Mouse (Mus musculus) bone marrow, adult 2 months (tissue): ENCODE results near the gene Gps1. TPM values are rescaled to one million over a fixed set of nuclear protein-coding genes. Genes with fewer than 3 reads are reported as not detected.
"Not testable (repeated sequence)": the region's sequence is repeated elsewhere in the genome, so short reads cannot be mapped to it uniquely, and the experiment has no call there.

ENCODE experiments used
- H3K27ac ChIP-seq: fragments of 200-500 bp; 2 replicates; pipeline ENCODE4 v1.5.1; 2012; ENCODE audit warnings: low read depth, mild to moderate bottlenecking, control low read depth, inconsistent platforms, low read length; ENCODE audit not compliant: control insufficient read depth, poor library complexity, insufficient read depth
- H3K4me1 ChIP-seq: fragments of 200-500 bp; 2 replicates; pipeline ENCODE4 v1.6.1; 2011; ENCODE audit warnings: low read length; ENCODE audit not compliant: control insufficient read depth, insufficient read depth
- H3K4me3 ChIP-seq: fragments of 200-500 bp; replicated peaks from 2 replicates; pipeline ENCODE3; 2011; ENCODE audit warnings: mild to moderate bottlenecking, low read depth, low read length, control low read depth; ENCODE audit not compliant: control insufficient read depth
- CTCF ChIP-seq: fragments of 200-500 bp; IDR thresholded peaks from 2 replicates; pipeline ENCODE4 v1.5.1; 2011; ENCODE audit warnings: low read length, control low read depth; ENCODE audit not compliant: control insufficient read depth, insufficient read depth
- POLR2A ChIP-seq: fragments of 200-500 bp; IDR thresholded peaks from 2 replicates; pipeline ENCODE4 v1.6.1; 2011; ENCODE audit warnings: low read depth, mild to moderate bottlenecking, control low read depth, low read length, borderline replicate concordance; ENCODE audit not compliant: control insufficient read depth
- WGBS: fragments of 180-500 bp; shearing (Covaris S2); methylation state at CpG from one replicate; pipeline ENCODE4 v1.1.7; 2018; 5-methylcytosine and 5-hydroxymethylcytosine counted together
- polyA plus RNA-seq: library from polyadenylated mRNA; stranded (reverse); fragments of >200 nt; gene quantifications from 2 replicates; pipeline ENCODE4 v1.2.4, GENCODE M21; 2011; ENCODE audit warnings: low replicate concordance; ENCODE audit not compliant: missing spikeins, insufficient read depth, insufficient read length

The Gps1 gene
- polyA plus RNA-seq, 1 experiment, result 38.0 TPM

GRCm38 (mm10) chr11:120830686-120831085, 46.6 kb downstream of the Gps1 start:
- Histone ChIP-seq H3K27ac (no peak overlapping the region), H3K4me1 (no peaks in the 10 kb centered on the region; the same call in 1 of the 2 replicates), H3K4me3 (no peak overlapping the region)
- WGBS, result 85% methylated on average over 12 of the region's 12 CpGs
- TF ChIP-seq CTCF, result no peak
- no peak for TF ChIP-seq POLR2A

DNA sequence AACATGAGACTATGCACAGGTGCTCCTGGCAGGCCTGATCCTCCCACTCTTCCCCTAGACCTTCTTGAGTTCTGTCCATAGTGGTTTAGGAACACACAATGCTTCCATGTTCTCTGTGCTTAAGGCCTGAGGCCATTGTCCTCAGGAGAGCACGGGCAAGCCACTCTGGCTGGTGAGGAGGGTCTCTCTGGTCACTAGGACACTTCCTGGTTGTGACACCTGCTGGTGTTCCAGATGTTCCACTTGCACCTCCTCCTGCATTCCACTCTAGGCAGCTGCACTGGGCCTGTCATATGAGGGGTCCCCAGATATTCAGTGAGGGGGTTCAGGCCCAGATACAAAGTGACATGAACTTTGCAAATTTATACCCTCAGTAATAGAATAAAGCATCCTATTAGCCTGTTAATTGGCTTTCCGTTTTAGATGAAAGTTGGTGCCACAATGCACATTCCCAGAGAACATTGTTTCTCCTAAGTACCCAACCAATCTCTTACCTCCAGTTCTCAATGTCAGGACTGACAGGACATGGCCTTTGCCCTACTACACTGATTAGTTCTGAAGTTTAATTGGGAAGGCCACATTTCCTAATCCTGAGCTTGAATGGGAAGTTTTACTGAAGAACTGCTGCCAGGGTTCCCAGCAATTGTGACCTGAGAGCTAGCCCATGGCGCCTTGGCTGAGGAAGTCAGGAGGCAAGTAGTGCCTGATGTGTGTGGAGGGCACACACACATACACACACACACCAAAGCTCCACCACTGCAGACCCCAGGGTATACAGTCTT, 47.8 kb downstream of the Gps1 start:
- H3K27ac ChIP-seq, result no peak overlapping the region

GRCm38 (mm10) chr11:120832962-120833361, 48.9 kb downstream of the Gps1 start:
- 68% methylated on average over 5 of the region's 5 CpGs for WGBS
- H3K27ac ChIP-seq, H3K4me3 ChIP-seq, H3K4me1 ChIP-seq: not testable (repeated sequence)

More for the DNA sequence above, 47.8 kb downstream of the Gps1 start:
- no peak for TF ChIP-seq POLR2A
- TF ChIP-seq CTCF, result no peak
- no peak overlapping the region for H3K4me3 ChIP-seq
- WGBS, result 86% methylated on average over 3 of the region's 3 CpGs
- no peaks in the 10 kb centered on the region for H3K4me1 ChIP-seq

DNA sequence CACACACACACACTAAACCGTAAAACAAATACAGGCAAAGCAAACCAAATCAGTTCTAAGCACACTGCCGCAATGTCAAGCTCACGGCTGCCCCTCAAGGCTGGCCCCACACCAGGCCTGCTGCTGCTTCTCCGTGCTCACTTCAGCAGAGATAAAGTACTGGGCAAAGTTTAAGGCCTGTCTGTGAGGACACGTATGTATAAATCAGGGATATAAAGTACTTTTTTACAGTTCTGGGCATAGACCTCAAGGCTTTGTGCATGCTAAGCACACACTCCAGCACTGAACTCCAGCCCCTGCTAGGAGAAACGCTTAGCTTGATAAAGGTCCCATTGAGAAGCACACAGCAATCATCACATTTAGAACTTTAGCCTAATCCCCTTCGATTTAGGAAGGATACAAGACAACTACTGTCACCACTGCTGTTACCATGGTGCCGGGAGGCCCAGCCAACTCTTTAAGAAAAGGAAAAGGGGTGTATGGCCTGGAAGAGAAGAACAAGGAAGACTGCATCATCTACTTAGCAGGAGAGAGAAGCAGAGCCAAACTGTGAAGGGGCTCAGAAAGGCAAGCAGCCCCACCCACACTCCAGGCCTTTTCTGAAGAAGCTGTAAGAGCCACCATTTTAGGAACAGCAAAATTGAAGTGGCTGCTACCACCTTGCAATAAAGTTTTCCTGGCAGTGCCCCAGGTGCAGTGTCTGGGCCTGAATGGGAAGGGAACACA, 49.6 kb downstream of the Gps1 start:
- Histone ChIP-seq H3K27ac (no peak overlapping the region), H3K4me1 (no peaks in the 10 kb centered on the region), H3K4me3 (no peak overlapping the region)
- 80% methylated on average over 8 of the region's 8 CpGs for WGBS
- TF ChIP-seq CTCF (no peak), POLR2A (no peak)

Other genes starting within 250 kb of the Gps1 start
- gene Mcrip1, start 234.5 kb upstream of the Gps1 start, polyA plus RNA-seq, result 72.1 and 86.5 TPM in 2 replicates
- not detected in 2 replicates for gene Ppp1r27, start 233.1 kb upstream of the Gps1 start, polyA plus RNA-seq
- gene P4hb, start 211.0 kb upstream of the Gps1 start, polyA plus RNA-seq, result 86.5 and 236 TPM in 2 replicates
- 112 and 172 TPM in 2 replicates for gene Arhgdia, start 202.6 kb upstream of the Gps1 start, polyA plus RNA-seq
- 165 and 174 TPM in 2 replicates for gene Alyref, start 185.9 kb upstream of the Gps1 start, polyA plus RNA-seq
- 26.6 and 32.6 TPM in 2 replicates for gene Anapc11, start 185.9 kb upstream of the Gps1 start, polyA plus RNA-seq
- gene Npb, start 175.8 kb upstream of the Gps1 start, polyA plus RNA-seq, result 3.8 TPM in 1 of 2 replicates, not detected in the other
- gene Pcyt2, start 166.3 kb upstream of the Gps1 start, polyA plus RNA-seq, result 45.4 and 46.8 TPM in 2 replicates
- 67.9 and 138 TPM in 2 replicates for gene Sirt7, start 159.0 kb upstream of the Gps1 start, polyA plus RNA-seq
- gene Mafg, start 150.7 kb upstream of the Gps1 start, polyA plus RNA-seq, result 61.7 and 86.9 TPM in 2 replicates
- gene Pycr1, start 140.5 kb upstream of the Gps1 start, polyA plus RNA-seq, result 2.3 TPM in 1 of 2 replicates, not detected in the other
- gene Myadml2, start 136.1 kb upstream of the Gps1 start, polyA plus RNA-seq, result 6.7 TPM in 1 of 2 replicates, not detected in the other
- not detected in 2 replicates for gene Notum, start 123.1 kb upstream of the Gps1 start, polyA plus RNA-seq
- gene Aspscr1, start 111.3 kb upstream of the Gps1 start, polyA plus RNA-seq, result 82.0 and 94.3 TPM in 2 replicates
- gene Cenpx, start 70.5 kb upstream of the Gps1 start, polyA plus RNA-seq, result 39.2 and 57.8 TPM in 2 replicates
- gene Lrrc45, start 70.3 kb upstream of the Gps1 start, polyA plus RNA-seq, result 25.5 and 41.4 TPM in 2 replicates
- 2.4 and 5.8 TPM in 2 replicates for gene Rac3, start 62.8 kb upstream of the Gps1 start, polyA plus RNA-seq
- 7.4 and 9.4 TPM in 2 replicates for gene Dcxr, start 57.0 kb upstream of the Gps1 start, polyA plus RNA-seq
- 3.8 and 8.0 TPM in 2 replicates for gene Cbr2, start 52.2 kb upstream of the Gps1 start, polyA plus RNA-seq
- gene Hmga1b, start 21.5 kb upstream of the Gps1 start, polyA plus RNA-seq, result 15.5 and 52.5 TPM in 2 replicates
- 9.1 and 19.9 TPM in 2 replicates for gene Rfng, start 65 bp upstream of the Gps1 start, polyA plus RNA-seq
- gene Dus1l, start 12.1 kb downstream of the Gps1 start, polyA plus RNA-seq, result 24.2 and 57.6 TPM in 2 replicates
- 6.1 and 16.1 TPM in 2 replicates for gene Fasn, start 40.3 kb downstream of the Gps1 start, polyA plus RNA-seq
- 2.7 and 14.6 TPM in 2 replicates for gene Ccdc57, start 148.6 kb downstream of the Gps1 start, polyA plus RNA-seq
- 14.3 and 50.1 TPM in 2 replicates for gene Slc16a3, start 164.2 kb downstream of the Gps1 start, polyA plus RNA-seq
- 35.6 and 58.3 TPM in 2 replicates for gene Csnk1d, start 207.1 kb downstream of the Gps1 start, polyA plus RNA-seq